Mouse (Mus musculus) small intestine, adult 2 months (tissue): ENCODE data around the gene Insrr.

ENCODE experiments used
- CTCF ChIP-seq: fragments of 200-500 bp; IDR thresholded peaks from 2 replicates; pipeline ENCODE4 v1.5.1; 2012; ENCODE audit warnings: low read depth, mild to moderate bottlenecking, control low read depth, inconsistent platforms, low read length, moderate library complexity, mixed read lengths; ENCODE audit not compliant: insufficient replicate concordance, insufficient read length; ENCODE audit errors: extremely low read depth
- POLR2A ChIP-seq: fragments of 200-500 bp; IDR thresholded peaks from 2 replicates; pipeline ENCODE4 v1.6.1; 2012; ENCODE audit warnings: low read depth, mild to moderate bottlenecking, control low read depth, inconsistent platforms, low read length, moderate library complexity

GRCm38 (mm10) chr3:87763202-87763601 is 33.5 kb upstream of the Insrr start:
- TF ChIP-seq POLR2A (no peak), CTCF (no peak)
